Mouse (Mus musculus) layer of hippocampus, adult 18-20 months (tissue): ENCODE data around the gene Zfp704. TPM values are rescaled to one million over a fixed set of nuclear protein-coding genes. Genes with fewer than 3 reads are reported as not detected.

ENCODE experiments used
- DNase-seq, 2 experiments: peaks; one replicate each; pipeline ENCODE4 v3.0.0; 2022; ENCODE audit warnings: low spot score in 2 of 2
- total RNA-seq, 2 experiments: library from RNA; stranded (reverse); gene quantifications; 2 replicates each; pipeline ENCODE4 v1.2.3; 2021

Gene Zfp704
- total RNA-seq, 2 experiments from 2014 or later: 29.1 to 29.3 TPM

- DNase-seq: peak; percentile 77 to 86
These were observed 89.7 kb downstream of the Zfp704 start for GRCm38 (mm10) chr3:9520051-9520727.

GRCm38 (mm10) chr3:9519491-9519890, 90.4 kb downstream of the Zfp704 start:
- DNase-seq: no peak

- DNase-seq: no peak
These were observed 90.9 kb downstream of the Zfp704 start for GRCm38 (mm10) chr3:9518936-9519335.

GRCm38 (mm10) chr3:9516119-9516855, 93.6 kb downstream of the Zfp704 start:
- DNase-seq: no peak

- no peak for DNase-seq
These were observed 94.4 kb downstream of the Zfp704 start for GRCm38 (mm10) chr3:9515527-9515926.

GRCm38 (mm10) chr3:9513703-9514110, 96.2 kb downstream of the Zfp704 start:
- no peak for DNase-seq

- no peak for DNase-seq
These were observed 97.7 kb downstream of the Zfp704 start for GRCm38 (mm10) chr3:9512199-9512598.

- no peak for DNase-seq
These were observed 104.1 kb downstream of the Zfp704 start for GRCm38 (mm10) chr3:9505692-9506211.

- DNase-seq: no peak
These were observed 105.5 kb downstream of the Zfp704 start for GRCm38 (mm10) chr3:9504371-9504770.

- DNase-seq: peak; percentile 88 to 96
These were observed 109.2 kb downstream of the Zfp704 start for GRCm38 (mm10) chr3:9500725-9501124.

- DNase-seq: no peak
These were observed 109.8 kb downstream of the Zfp704 start for GRCm38 (mm10) chr3:9499994-9500553.

- DNase-seq: no peak
These were observed 110.4 kb downstream of the Zfp704 start for GRCm38 (mm10) chr3:9499489-9499888.

- peak in 1 of 2 experiments; percentile 50 for DNase-seq
These were observed 112.6 kb downstream of the Zfp704 start for GRCm38 (mm10) chr3:9497260-9497659.

GRCm38 (mm10) chr3:9491766-9492283, 118.1 kb downstream of the Zfp704 start:
- no peak for DNase-seq

GRCm38 (mm10) chr3:9487644-9488043, 122.2 kb downstream of the Zfp704 start:
- DNase-seq: no peak

- DNase-seq: no peak
These were observed 124.4 kb downstream of the Zfp704 start for GRCm38 (mm10) chr3:9485506-9485905.

GRCm38 (mm10) chr3:9481956-9482355, 127.9 kb downstream of the Zfp704 start:
- no peak for DNase-seq

GRCm38 (mm10) chr3:9481358-9481757, 128.5 kb downstream of the Zfp704 start:
- DNase-seq: no peak

GRCm38 (mm10) chr3:9480936-9481335, 128.9 kb downstream of the Zfp704 start:
- DNase-seq: no peak

GRCm38 (mm10) chr3:9477386-9477785, 132.5 kb downstream of the Zfp704 start:
- no peak for DNase-seq

GRCm38 (mm10) chr3:9476336-9476735, 133.5 kb downstream of the Zfp704 start:
- no peak for DNase-seq

- DNase-seq: no peak
These were observed 134.4 kb downstream of the Zfp704 start for GRCm38 (mm10) chr3:9475501-9475900.
